Mouse (Mus musculus) bone marrow macrophage, adult 2 months (primary cell): Measurements from ENCODE around the gene Olfr686.

ENCODE experiments used
- CTCF ChIP-seq: IDR thresholded peaks from 2 replicates; pipeline ENCODE4 v1.5.1; 2012; ENCODE audit warnings: low read depth, mild to moderate bottlenecking, low read length, moderate library complexity
- POLR2A ChIP-seq: IDR thresholded peaks from 2 replicates; pipeline ENCODE4 v1.6.1; 2012; ENCODE audit warnings: mild to moderate bottlenecking, low read depth, low read length, borderline replicate concordance

GRCm38 (mm10) chr7:105207385-105207784 is at the start of gene Olfr686:
- TF ChIP-seq POLR2A (no peak), CTCF (no peak)
